Mouse (Mus musculus) layer of hippocampus, adult 2 months (tissue): Measurements from ENCODE around the gene Tmem206. TPM values are rescaled to one million over a fixed set of nuclear protein-coding genes. Genes with fewer than 3 reads are reported as not detected.
A peak's percentile ranks its signal among the peaks of the same experiment; 100 is the strongest.

Experiments used
- DNase-seq, 2 experiments: peaks; one replicate each; pipeline ENCODE4 v3.0.0; 2022; ENCODE audit warnings: low spot score in 2 of 2
- H3K27ac ChIP-seq: fragments of 200-600 bp; 2 replicates; pipeline ENCODE4 v1.8.1; 2022
- H3K4me3 ChIP-seq: fragments of 200-600 bp; 2 replicates; pipeline ENCODE4 v1.8.1; 2022; ENCODE audit warnings: mild to moderate bottlenecking
- CTCF ChIP-seq: fragments of 200-600 bp; conservative IDR thresholded peaks from 2 replicates; pipeline ENCODE4 v1.8.1; 2022; ENCODE audit warnings: antibody characterized with exemption, mild to moderate bottlenecking, moderate library complexity
- total RNA-seq, 2 experiments: library from RNA; stranded (reverse); gene quantifications; 2 replicates each; pipeline ENCODE4 v1.2.3; 2021

Gene Tmem206
- total RNA-seq, 2 experiments from 2014 or later, result 8.0 to 8.7 TPM

DNA sequence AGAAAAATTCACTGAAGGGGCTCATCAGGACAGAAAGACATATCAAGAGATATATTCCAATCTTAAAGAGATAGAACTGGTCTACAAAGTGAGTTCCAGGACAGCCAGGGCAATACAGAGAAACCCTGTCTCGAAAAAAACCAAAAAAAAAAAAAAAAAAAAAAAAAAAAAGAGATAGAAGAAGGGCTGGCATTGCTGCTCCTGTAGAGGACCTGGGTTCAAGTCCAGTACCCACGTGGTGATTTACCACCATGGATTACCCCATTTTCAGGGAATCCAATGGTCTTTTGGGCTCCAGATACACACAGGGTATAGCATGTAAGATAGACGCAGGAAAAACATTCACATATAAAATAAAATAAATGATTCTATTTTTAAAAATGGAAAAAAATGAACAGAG is 55.1 kb downstream of the Tmem206 start:
- no peak for TF ChIP-seq CTCF
- H3K27ac ChIP-seq, result no peak overlapping the region
- H3K4me3 ChIP-seq, result no peak overlapping the region
- DNase-seq, result no peak

DNA sequence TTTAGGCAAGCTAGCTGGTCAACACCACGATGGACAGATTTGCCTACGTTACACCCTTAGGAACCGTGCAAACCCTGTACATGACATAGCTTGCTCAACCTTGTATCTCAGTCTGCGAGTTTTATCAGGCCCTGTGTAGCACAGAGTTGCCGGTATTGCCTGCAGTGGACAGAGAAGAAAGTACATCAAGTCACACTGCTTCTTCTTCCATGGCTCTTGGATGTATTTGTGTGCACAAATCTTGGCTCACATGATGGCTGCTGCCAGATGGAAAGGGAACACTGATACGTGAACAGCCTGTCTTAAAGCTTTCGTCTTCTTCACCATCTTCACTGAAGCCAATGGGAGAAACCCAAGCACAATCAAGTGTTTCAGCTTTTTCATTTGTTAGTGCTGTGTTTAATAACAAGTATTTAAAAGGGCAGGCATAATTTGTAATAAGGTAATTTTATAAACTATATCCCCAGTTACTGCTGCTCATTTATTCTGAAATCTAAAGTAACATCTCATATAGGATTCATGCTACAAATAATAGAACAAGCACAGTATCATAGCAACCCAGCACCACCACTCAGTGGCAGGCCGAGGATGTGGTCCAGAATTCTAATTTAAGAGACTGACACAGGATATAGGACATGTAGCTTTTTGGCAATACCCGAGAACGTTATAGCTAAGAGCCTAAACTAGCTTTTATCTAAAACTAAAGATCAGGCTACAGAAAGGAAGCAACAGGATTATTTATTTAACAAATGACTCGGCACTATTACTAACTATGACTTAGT is 56.4 kb downstream of the Tmem206 start:
- Histone ChIP-seq H3K27ac (peak overlapping the region; percentile 80), H3K4me3 (no peak overlapping the region)
- peak; percentile 29 to 32 for DNase-seq
- no peak for TF ChIP-seq CTCF

DNA sequence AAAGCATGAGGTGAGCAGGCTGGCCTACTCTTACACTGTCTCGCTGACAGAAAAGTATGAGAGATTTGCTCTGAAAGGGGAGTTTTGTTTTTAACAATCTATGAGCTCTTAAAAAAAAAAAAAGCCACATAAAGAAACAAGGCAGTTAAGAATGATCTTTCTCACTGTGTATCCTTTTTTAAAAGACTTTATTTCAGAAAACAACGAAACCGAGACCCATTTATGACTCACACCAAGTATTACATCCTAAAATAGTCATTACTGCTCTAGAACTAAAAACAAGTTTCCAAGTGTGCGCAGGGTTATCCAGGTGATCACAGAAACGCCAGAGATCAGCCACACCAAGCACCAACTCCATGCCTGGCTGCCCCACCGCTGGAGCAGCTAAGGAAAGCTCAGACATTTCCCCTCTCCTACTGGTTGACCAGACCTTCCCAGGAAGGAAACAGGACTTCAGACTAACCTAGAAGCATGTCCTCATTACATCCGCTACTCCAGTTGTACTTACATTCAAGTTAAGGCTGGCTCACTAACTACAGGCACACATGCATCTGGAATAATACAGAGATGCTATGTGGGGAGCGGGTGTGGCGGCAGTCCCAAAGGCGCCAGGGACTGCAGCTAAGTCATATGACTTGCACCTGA is 59.2 kb downstream of the Tmem206 start:
- Histone ChIP-seq H3K4me3 (no peak overlapping the region), H3K27ac (no peak overlapping the region)
- no peak for TF ChIP-seq CTCF
- DNase-seq, result no peak

DNA sequence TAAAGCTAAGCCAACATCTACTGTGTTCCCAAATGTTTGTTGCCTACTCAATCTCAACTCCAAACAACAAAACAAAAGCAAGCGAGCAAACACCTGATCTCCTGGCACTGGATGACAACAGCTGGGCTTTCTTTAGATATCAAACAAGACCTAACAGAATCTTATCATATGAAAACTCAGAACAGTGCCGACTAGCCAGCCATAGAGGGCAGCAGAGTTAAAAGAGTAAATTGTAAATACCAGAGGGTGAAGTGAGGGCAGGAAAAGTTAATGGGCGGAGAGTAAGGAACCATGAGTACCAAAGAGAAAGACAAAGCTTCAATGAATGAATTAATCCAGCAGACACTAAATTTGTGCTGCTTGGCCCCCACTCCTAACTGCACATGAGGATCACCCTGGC is 65.6 kb downstream of the Tmem206 start:
- TF ChIP-seq CTCF, result peak; percentile 90
- DNase-seq, result peak; percentile 48 to 56
- H3K27ac ChIP-seq, result no peak overlapping the region
- H3K4me3 ChIP-seq, result no peak overlapping the region

DNA sequence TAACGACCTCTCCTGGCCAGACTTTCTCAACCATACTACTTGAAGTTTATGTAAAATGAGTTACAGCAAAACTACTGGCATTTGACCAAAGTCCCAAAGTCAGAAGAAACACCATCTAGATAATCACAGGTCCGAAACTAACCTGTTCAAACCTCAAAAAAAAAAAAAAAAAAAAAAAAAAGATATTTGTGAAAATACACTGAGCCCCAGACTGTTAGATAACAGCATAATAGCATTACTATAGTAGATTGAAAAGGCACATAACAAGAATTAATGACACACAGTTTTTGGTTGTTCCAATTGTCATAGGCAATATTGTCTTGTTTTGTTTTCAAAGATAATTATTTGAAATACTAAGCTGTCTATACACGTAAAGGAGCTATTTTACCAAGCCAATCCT is 67.8 kb downstream of the Tmem206 start:
- DNase-seq, result no peak
- Histone ChIP-seq H3K4me3 (peak overlapping the region; percentile 81), H3K27ac (peak overlapping the region; percentile 32)
- no peak for TF ChIP-seq CTCF

DNA sequence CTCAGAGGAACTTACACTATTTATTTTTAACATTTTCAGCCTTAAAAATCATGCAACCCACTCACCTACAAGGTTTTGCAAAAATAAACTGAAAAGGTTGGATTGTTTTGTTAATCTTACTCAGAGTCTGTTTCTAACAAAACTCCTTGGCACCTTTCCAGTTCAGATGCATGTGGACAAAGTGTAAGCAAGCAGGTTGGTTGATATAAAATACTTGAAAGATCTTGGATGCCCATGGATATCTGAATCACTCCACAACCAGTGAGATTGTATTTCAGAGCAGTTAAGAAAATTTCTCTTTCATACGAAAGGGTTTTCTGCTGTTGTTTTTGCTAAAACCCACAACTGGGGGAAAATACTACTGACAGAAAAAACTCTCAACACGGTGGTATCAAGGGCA is 68.4 kb downstream of the Tmem206 start:
- Histone ChIP-seq H3K27ac (peak overlapping the region; percentile 100), H3K4me3 (peak overlapping the region; percentile 81)
- no peak for TF ChIP-seq CTCF
- DNase-seq, result no peak

DNA sequence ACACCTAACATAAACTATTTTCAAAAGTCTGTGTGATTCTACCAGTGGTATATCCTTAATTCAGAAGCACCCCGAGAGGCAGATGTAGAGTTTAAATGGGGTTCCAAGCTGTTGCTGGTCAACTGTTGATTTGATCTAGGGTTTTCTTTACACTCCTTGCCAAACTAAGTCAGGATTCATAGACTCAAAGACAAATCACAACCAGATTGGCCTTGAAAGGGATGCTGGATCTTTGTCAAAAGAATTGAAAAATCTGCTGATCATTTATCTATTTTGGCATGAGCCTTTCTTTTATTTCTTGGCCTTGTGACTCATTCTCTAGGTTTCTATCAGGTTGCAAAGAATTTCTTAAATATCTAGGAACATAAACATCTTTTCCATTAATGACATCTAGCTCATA is 69.5 kb downstream of the Tmem206 start:
- DNase-seq, result no peak
- Histone ChIP-seq H3K27ac (peak overlapping the region; percentile 100), H3K4me3 (peak overlapping the region; percentile 81)
- TF ChIP-seq CTCF, result no peak

DNA sequence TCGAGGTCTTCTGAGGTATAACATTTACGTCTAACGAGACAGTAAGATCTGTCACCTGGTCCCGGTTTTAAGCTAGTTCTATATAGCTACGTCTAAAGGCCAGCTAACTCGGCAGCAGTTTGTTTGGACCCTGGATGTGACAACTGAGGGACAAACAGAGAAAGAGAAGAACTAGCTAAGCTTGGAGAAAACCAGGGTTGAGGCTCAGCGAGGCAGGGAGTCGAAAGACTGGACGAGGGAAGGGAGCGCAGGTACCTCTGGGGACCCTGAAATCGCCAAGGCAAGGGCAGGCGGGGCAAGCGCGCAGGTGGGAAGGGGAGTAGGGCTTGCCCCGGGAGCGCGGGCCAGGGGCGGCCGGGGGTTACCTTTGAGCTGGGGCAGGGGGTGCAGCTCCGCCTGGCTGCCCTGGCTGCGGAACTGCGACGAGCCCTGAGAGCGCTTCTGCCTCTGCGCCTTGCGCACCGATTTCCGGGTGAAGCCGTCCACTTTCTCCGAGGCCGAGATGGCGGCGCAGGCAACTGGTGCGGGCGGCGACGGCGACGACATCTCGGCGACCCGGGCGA is 70.2 kb downstream of the Tmem206 start:
- DNase-seq, result peak in 1 of 2 experiments; percentile 26

DNA sequence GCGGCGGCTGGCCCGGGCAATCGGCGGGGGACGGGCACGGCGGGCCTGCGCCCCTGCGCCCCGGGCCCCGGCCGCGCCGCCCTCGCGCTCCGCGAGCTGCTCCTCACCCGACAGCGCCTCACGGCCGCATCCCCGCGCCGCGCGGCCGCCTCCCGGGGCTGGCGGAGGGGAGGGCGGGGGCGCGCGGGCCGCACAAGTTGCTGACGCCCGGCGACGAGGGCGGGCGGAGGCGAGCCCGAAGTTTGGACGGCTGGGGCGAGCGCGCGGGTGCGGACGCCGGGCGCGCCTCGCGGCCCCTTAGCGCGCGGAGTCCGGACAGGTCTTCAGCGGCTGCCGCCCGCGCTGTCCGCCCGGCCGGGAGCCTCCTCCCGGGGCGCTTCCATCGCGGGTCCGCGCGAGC is 70.7 kb downstream of the Tmem206 start:
- Histone ChIP-seq H3K27ac (peak overlapping the region; percentile 100), H3K4me3 (peak overlapping the region; percentile 83)
- peak in 1 of 2 experiments; percentile 44 for DNase-seq
- TF ChIP-seq CTCF, result no peak

More for the DNA sequence above, 70.2 kb downstream of the Tmem206 start:
- Histone ChIP-seq H3K4me3 (peak overlapping the region; percentile 81), H3K27ac (peak overlapping the region; percentile 100)
- TF ChIP-seq CTCF, result no peak

DNA sequence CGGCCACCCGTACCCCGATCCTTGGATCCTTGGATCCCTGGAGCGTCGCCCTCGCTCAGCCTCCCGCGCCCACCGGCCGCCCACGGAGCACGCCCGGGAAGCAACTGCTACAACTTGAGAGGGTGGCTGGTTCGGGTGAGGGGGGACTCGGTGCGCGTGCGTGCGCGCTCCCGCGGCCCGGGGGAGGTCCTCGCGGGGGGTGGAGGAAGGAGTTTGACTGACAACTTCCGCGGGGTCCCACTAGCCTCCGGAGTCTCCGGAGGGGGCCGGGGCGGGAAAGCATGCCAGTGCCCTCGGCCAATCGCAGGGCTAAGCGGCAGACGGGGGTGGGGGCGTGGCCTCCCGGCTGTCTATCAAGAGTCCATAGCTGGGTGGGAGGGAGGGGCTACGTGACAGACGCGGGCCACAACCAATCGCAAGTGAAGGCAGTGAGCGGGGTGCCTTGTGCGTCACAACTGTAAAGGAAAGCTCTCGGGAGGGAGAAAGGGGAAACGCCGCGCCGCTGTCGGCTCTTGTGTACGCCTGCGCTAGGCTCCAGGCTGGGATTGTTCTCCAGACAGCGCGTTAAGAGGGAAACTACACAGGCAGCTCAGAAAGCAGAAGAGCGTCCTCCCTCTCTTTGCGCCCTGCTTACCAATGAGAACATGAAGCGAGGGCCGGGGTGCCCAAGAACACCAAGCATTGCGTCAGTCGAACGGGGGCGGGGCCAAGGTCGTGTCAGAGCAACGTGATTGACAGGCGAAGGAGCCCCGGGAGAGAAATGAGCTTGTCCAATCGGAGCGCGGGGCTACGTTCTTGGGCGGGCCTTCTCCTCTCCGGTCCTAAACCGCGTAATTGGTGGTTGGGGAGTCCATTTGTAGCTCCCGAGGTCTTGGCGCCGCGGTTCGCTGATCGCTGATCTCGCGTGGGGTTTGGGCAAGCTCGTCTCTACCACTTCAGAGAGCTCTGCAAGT is 71.5 kb downstream of the Tmem206 start:
- Histone ChIP-seq H3K4me3 (peak overlapping the region; percentile 83), H3K27ac (peak overlapping the region; percentile 100)
- peak; percentile 99 for DNase-seq
- no peak for TF ChIP-seq CTCF

Other genes starting within 250 kb of the Tmem206 start
- gene Batf3, start 228.1 kb upstream of the Tmem206 start, total RNA-seq, result 1 to 10 TPM in 1 of 2 experiments, under 1 TPM in 1; 0.98 to 1.7 TPM
- not detected for gene Fam71a, start 161.1 kb upstream of the Tmem206 start, total RNA-seq
- under 1 TPM; 0.52 to 0.67 TPM for gene Atf3, start 107.9 kb upstream of the Tmem206 start, total RNA-seq
- gene Nenf, start 7.7 kb upstream of the Tmem206 start, total RNA-seq, result 10 to 100 TPM; 61.5 to 70.8 TPM
- gene Ppp2r5a, start 77.4 kb downstream of the Tmem206 start, total RNA-seq, result 10 to 100 TPM; 68.6 to 73.2 TPM
- 1 to 10 TPM in 1 of 2 experiments, under 1 TPM in 1; 0.61 to 1.1 TPM for gene Dtl, start 249.6 kb downstream of the Tmem206 start, total RNA-seq
- gene Ints7, start 249.7 kb downstream of the Tmem206 start, total RNA-seq, result 10 to 100 TPM; 23.2 to 25.8 TPM